Mouse (Mus musculus): ENCODE results near the gene Fbxl19.

- TF ChIP-seq POLR2A (IDR thresholded peaks at IDR 0.05; ENCODE audit: extremely low read depth, insufficient read depth, low read length) (no peak), CTCF (IDR thresholded peaks at IDR 0.05; ENCODE audit: low read depth, low read length) (no peak)
Measured at GRCm38 (mm10) chr7:127770039-127770905, 25.9 kb downstream of the Fbxl19 start.
